Mouse (Mus musculus) urinary bladder, postnatal 0 days (tissue): ENCODE measurements around the gene Mustn1. TPM values are rescaled to one million over a fixed set of nuclear protein-coding genes. Genes with fewer than 3 reads are reported as not detected.

Experiments used
- polyA plus RNA-seq: library from polyadenylated mRNA; unstranded; fragments of >200 nt; fragmentation: Nextera tagmentation; extraction: Ambion mirVana; gene quantifications from 2 replicates; pipeline ENCODE4 v1.2.1, GENCODE M21; 2015

The Mustn1 gene
- 72.9 and 73.3 TPM in 2 replicates for polyA plus RNA-seq

GRCm38 (mm10) chr14:30878958-30879571 is at the start of gene Mustn1:
Gene Mustn1 (plus strand): TSS chr14:30879200.

GRCm38 (mm10) chr14:30886204-30886603 is 7.2 kb downstream of the Mustn1 start, which contains the start of gene Itih4:
Gene Itih4 (plus strand): TSS chr14:30886476.

GRCm38 (mm10) chr14:30923375-30924105 is 44.5 kb downstream of the Mustn1 start, which contains the start of gene Itih3:
Gene Itih3 (minus strand): TSS chr14:30923760.

Other genes with a start within 250 kb of the Mustn1 start
- gene Rft1, start 224.8 kb upstream of the Mustn1 start, polyA plus RNA-seq: 13.9 and 14.0 TPM in 2 replicates
- 6.9 and 7.7 TPM in 2 replicates for gene Sfmbt1, start 164.4 kb upstream of the Mustn1 start, polyA plus RNA-seq
- 19.3 and 22.6 TPM in 2 replicates for gene Tmem110, start 53.6 kb upstream of the Mustn1 start, polyA plus RNA-seq
- 0.50 and 0.95 TPM in 2 replicates for gene Itih4, start 7.3 kb downstream of the Mustn1 start, polyA plus RNA-seq
- 1.9 and 3.1 TPM in 2 replicates for gene Itih3, start 44.6 kb downstream of the Mustn1 start, polyA plus RNA-seq
- gene Itih1, start 64.1 kb downstream of the Mustn1 start, polyA plus RNA-seq: 0.17 TPM in 1 of 2 replicates, not detected in the other
- gene Nek4, start 72.2 kb downstream of the Mustn1 start, polyA plus RNA-seq: 4.8 and 4.9 TPM in 2 replicates
- gene Glt8d1, start 122.2 kb downstream of the Mustn1 start, polyA plus RNA-seq: 40.3 and 49.5 TPM in 2 replicates
- gene Spcs1, start 122.5 kb downstream of the Mustn1 start, polyA plus RNA-seq: 525 and 564 TPM in 2 replicates
- 67.0 and 78.1 TPM in 2 replicates for gene Pbrm1, start 139.9 kb downstream of the Mustn1 start, polyA plus RNA-seq
- gene Gnl3, start 140.0 kb downstream of the Mustn1 start, polyA plus RNA-seq: 63.5 and 68.1 TPM in 2 replicates
- gene Smim4, start 249.8 kb downstream of the Mustn1 start, polyA plus RNA-seq: 56.9 and 62.9 TPM in 2 replicates